Mouse (Mus musculus): ENCODE measurements around the gene Hdgf.

- TF ChIP-seq POLR2A (IDR thresholded peaks at IDR 0.05; ENCODE audit: insufficient read depth, low read depth, low read length) (no peak), CTCF (IDR thresholded peaks at IDR 0.05; ENCODE audit: insufficient read depth, low read depth, low read length) (no peak)
These were observed 7.8 kb downstream of the Hdgf start for GRCm38 (mm10) chr3:87913891-87914290.

Measured in olfactory bulb, adult 2 months (tissue).